Mouse (Mus musculus) limb, embryonic 10.5 days (tissue): ENCODE measurements at regions not wholly inside any gene's neighbourhood (a gene's known extent, or its start where the extent isn't known, plus 50 kb on each side); places are given as distances from the start of the nearest gene placed in this dataset.
A peak's percentile ranks its signal among the peaks of the same experiment; 100 is the strongest.

Experiments
- DNase-seq: peaks from one replicate; pipeline ENCODE4 v3.0.0-alpha.2; 2017; ENCODE audit warnings: low spot score
- H3K27ac ChIP-seq: fragments of 300-500 bp; sonication (generic); 2 replicates; pipeline ENCODE4 v1.5.1; 2016; ENCODE audit warnings: mild to moderate bottlenecking
- H3K27me3 ChIP-seq: fragments of 300-500 bp; sonication (generic); 2 replicates; pipeline ENCODE4 v1.6.1; 2016; ENCODE audit warnings: low read depth, mild to moderate bottlenecking; ENCODE audit not compliant: poor library complexity, severe bottlenecking
- H3K36me3 ChIP-seq: fragments of 300-500 bp; sonication (generic); 2 replicates; pipeline ENCODE4 v1.6.1; 2016; ENCODE audit warnings: mild to moderate bottlenecking, moderate library complexity
- H3K4me1 ChIP-seq: fragments of 300-500 bp; sonication (generic); 2 replicates; pipeline ENCODE4 v1.6.1; 2016
- H3K4me3 ChIP-seq: fragments of 300-500 bp; sonication (generic); 2 replicates; pipeline ENCODE4 v1.5.1; 2016; ENCODE audit warnings: mild to moderate bottlenecking, moderate library complexity
- H3K9me3 ChIP-seq: fragments of 300-500 bp; sonication (generic); replicated peaks from 2 replicates; pipeline ENCODE4 v1.6.1; 2016; ENCODE audit warnings: mild to moderate bottlenecking
- WGBS: fragments of 180-500 bp; shearing (Covaris S2); methylation state at CpG from one replicate; pipeline ENCODE4 v1.1.7; 2016; 5-methylcytosine and 5-hydroxymethylcytosine counted together

GRCm38 (mm10) chr3:148412191-148412590 lies 578.2 kb downstream of the Adgrl2 start:
- Histone ChIP-seq H3K9me3 (no peaks in the 10 kb centered on the region), H3K36me3 (no peaks in the 10 kb centered on the region), H3K27ac (0 out of 2 replicates have a peak overlapping the region, but pooled peaks have one; percentile 15), H3K4me1 (peaks cover 21% of the 10 kb centered on the region), H3K27me3 (no peaks in the 10 kb centered on the region), H3K4me3 (no peak overlapping the region)
- no peak for DNase-seq
- WGBS = 86% methylated on average over 1 of the region's 1 CpGs

- no peak overlapping the region for H3K4me3 ChIP-seq
- 3% methylated on average over 7 of the region's 7 CpGs for WGBS
- no peaks in the 10 kb centered on the region for H3K36me3 ChIP-seq
- no peak overlapping the region for H3K27ac ChIP-seq
- no peaks in the 10 kb centered on the region for H3K27me3 ChIP-seq
- DNase-seq = no peak
- H3K9me3 ChIP-seq = no peaks in the 10 kb centered on the region
- H3K4me1 ChIP-seq = peaks cover 41% of the 10 kb centered on the region
These were observed 592.0 kb downstream of the Adgrl2 start for GRCm38 (mm10) chr3:148398349-148398748.

- Histone ChIP-seq H3K4me1 (peaks cover 16% of the 10 kb centered on the region), H3K27ac (peak overlapping the region; percentile 67), H3K4me3 (no peak overlapping the region), H3K36me3 (no peaks in the 10 kb centered on the region), H3K27me3 (no peaks in the 10 kb centered on the region), H3K9me3 (no peaks in the 10 kb centered on the region)
- WGBS = 75% methylated on average over 6 of the region's 6 CpGs
- no peak for DNase-seq
These were observed 602.8 kb downstream of the Adgrl2 start for GRCm38 (mm10) chr3:148387550-148387949.

GRCm38 (mm10) chr3:148385712-148386111 lies 604.6 kb downstream of the Adgrl2 start:
- H3K4me3 ChIP-seq = no peak overlapping the region
- WGBS = 95% methylated on average over 7 of the region's 7 CpGs
- no peaks in the 10 kb centered on the region for H3K36me3 ChIP-seq
- H3K9me3 ChIP-seq = no peaks in the 10 kb centered on the region
- no peaks in the 10 kb centered on the region for H3K27me3 ChIP-seq
- no peak overlapping the region for H3K27ac ChIP-seq
- peaks cover 16% of the 10 kb centered on the region for H3K4me1 ChIP-seq
- DNase-seq = no peak

GRCm38 (mm10) chr3:148381057-148381456 lies 609.3 kb downstream of the Adgrl2 start:
- Histone ChIP-seq H3K9me3 (no peaks in the 10 kb centered on the region), H3K27ac (no peak overlapping the region), H3K4me1 (no peaks in the 10 kb centered on the region), H3K36me3 (no peaks in the 10 kb centered on the region), H3K27me3 (no peaks in the 10 kb centered on the region), H3K4me3 (no peak overlapping the region)
- no peak for DNase-seq
- 87% methylated on average over 1 of the region's 1 CpGs for WGBS

GRCm38 (mm10) chr3:148363331-148363730 lies 627.0 kb downstream of the Adgrl2 start:
- peaks cover 27% of the 10 kb centered on the region for H3K4me1 ChIP-seq

GRCm38 (mm10) chr3:148362453-148362864 lies 627.9 kb downstream of the Adgrl2 start:
- H3K36me3 ChIP-seq = no peaks in the 10 kb centered on the region
- no peak overlapping the region for H3K4me3 ChIP-seq
- WGBS = 27% methylated on average over 2 of the region's 2 CpGs
- H3K27ac ChIP-seq = no peak overlapping the region
- no peaks in the 10 kb centered on the region for H3K9me3 ChIP-seq
- peaks cover 27% of the 10 kb centered on the region for H3K4me1 ChIP-seq
- DNase-seq = no peak
- H3K27me3 ChIP-seq = peaks cover 29% of the 10 kb centered on the region; the same call in 1 of the 2 replicates

More at GRCm38 (mm10) chr3:148363331-148363730, 627.0 kb downstream of the Adgrl2 start:
- H3K36me3 ChIP-seq = no peaks in the 10 kb centered on the region
- no peak overlapping the region for H3K27ac ChIP-seq
- H3K9me3 ChIP-seq = no peaks in the 10 kb centered on the region
- no peak overlapping the region for H3K4me3 ChIP-seq
- peaks cover 34% of the 10 kb centered on the region; the same call in 1 of the 2 replicates for H3K27me3 ChIP-seq
- WGBS = 87% methylated on average over 5 of the region's 5 CpGs
- DNase-seq = no peak

- Histone ChIP-seq H3K4me1 (peaks cover 17% of the 10 kb centered on the region), H3K27me3 (no peaks in the 10 kb centered on the region), H3K36me3 (no peaks in the 10 kb centered on the region), H3K27ac (peak overlapping the region; percentile 75), H3K4me3 (no peak overlapping the region), H3K9me3 (no peaks in the 10 kb centered on the region)
- peak; percentile 37 for DNase-seq
- WGBS = 16% methylated on average over 10 of the region's 10 CpGs
These were observed 646.6 kb downstream of the Adgrl2 start for GRCm38 (mm10) chr3:148343633-148344361.

- Histone ChIP-seq H3K27me3 (no peaks in the 10 kb centered on the region), H3K27ac (peak overlapping the region; percentile 75)
These were observed 647.1 kb downstream of the Adgrl2 start for GRCm38 (mm10) chr3:148343256-148343632.

GRCm38 (mm10) chr3:148339258-148339657 lies 651.1 kb downstream of the Adgrl2 start:
- WGBS = 84% methylated on average over 2 of the region's 2 CpGs
- H3K9me3 ChIP-seq = no peaks in the 10 kb centered on the region
- H3K4me1 ChIP-seq = peaks cover 42% of the 10 kb centered on the region
- H3K27me3 ChIP-seq = no peaks in the 10 kb centered on the region
- DNase-seq = no peak
- no peak overlapping the region for H3K4me3 ChIP-seq
- no peak overlapping the region for H3K27ac ChIP-seq
- H3K36me3 ChIP-seq = no peaks in the 10 kb centered on the region

More at GRCm38 (mm10) chr3:148343256-148343632, 647.1 kb downstream of the Adgrl2 start:
- DNase-seq = no peak
- Histone ChIP-seq H3K4me1 (peaks cover 17% of the 10 kb centered on the region), H3K36me3 (no peaks in the 10 kb centered on the region), H3K9me3 (no peaks in the 10 kb centered on the region), H3K4me3 (no peak overlapping the region)
- WGBS = 5% methylated on average over 3 of the region's 3 CpGs

- Histone ChIP-seq H3K9me3 (no peaks in the 10 kb centered on the region), H3K27ac (peak overlapping the region; percentile 86), H3K4me1 (peaks cover 25% of the 10 kb centered on the region), H3K36me3 (no peaks in the 10 kb centered on the region), H3K4me3 (peak overlapping the region; percentile 31; the same call in 1 of the 2 replicates), H3K27me3 (no peaks in the 10 kb centered on the region)
- 28% methylated on average over 6 of the region's 6 CpGs for WGBS
- peak; percentile 55 for DNase-seq
These were observed 653.7 kb downstream of the Adgrl2 start for GRCm38 (mm10) chr3:148336640-148337039.

- 25% methylated on average over 15 of the region's 15 CpGs for WGBS
- peak overlapping the region; percentile 86 for H3K27ac ChIP-seq
- no peaks in the 10 kb centered on the region for H3K36me3 ChIP-seq
- H3K4me3 ChIP-seq = peak overlapping the region; percentile 31
- peak; percentile 56 for DNase-seq
- H3K4me1 ChIP-seq = peaks cover 25% of the 10 kb centered on the region
- no peaks in the 10 kb centered on the region for H3K27me3 ChIP-seq
- no peaks in the 10 kb centered on the region for H3K9me3 ChIP-seq
These were observed 654.3 kb downstream of the Adgrl2 start for GRCm38 (mm10) chr3:148336091-148336511.

- H3K27me3 ChIP-seq = no peaks in the 10 kb centered on the region
- no peaks in the 10 kb centered on the region for H3K36me3 ChIP-seq
- H3K4me1 ChIP-seq = peaks cover 25% of the 10 kb centered on the region
- peak overlapping the region; percentile 86 for H3K27ac ChIP-seq
- 67% methylated on average over 7 of the region's 7 CpGs for WGBS
- no peak overlapping the region; the same call in 1 of the 2 replicates for H3K4me3 ChIP-seq
- peak; percentile 36 for DNase-seq
- no peaks in the 10 kb centered on the region for H3K9me3 ChIP-seq
These were observed 654.7 kb downstream of the Adgrl2 start for GRCm38 (mm10) chr3:148335654-148336053.
